Mouse (Mus musculus) right cerebral cortex, postnatal 10 days (tissue): Measurements from ENCODE around the gene Gm28374.
A peak's percentile ranks its signal among the peaks of the same experiment; 100 is the strongest.

Experiments used
- DNase-seq, 2 experiments: peaks; one replicate each; pipeline ENCODE4 v3.0.0; 2021; ENCODE audit warnings: low spot score in 2 of 2

Gene Gm28374

GRCm38 (mm10) chr19:6085417-6085879, 3.4 kb upstream of the Gm28374 start:
- peak; percentile 63 to 64 for DNase-seq

GRCm38 (mm10) chr19:6084478-6085248, 2.6 kb upstream of the Gm28374 start, which contains the start of the genes Zfpl1 and Cdca5:
Gene Zfpl1, minus strand, starts transcription at chr19:6084956.
Gene Cdca5, plus strand, starts transcription at chr19:6084983.
- DNase-seq = peak; percentile 98 to 99

GRCm38 (mm10) chr19:6079983-6080480, 2.0 kb downstream of the Gm28374 start, which contains the start of gene Tmem262:
Gene Tmem262, plus strand, starts transcription at chr19:6080033.
- DNase-seq = no peak

GRCm38 (mm10) chr19:6076564-6077393, 5.3 kb downstream of the Gm28374 start, which contains the start of gene Vps51:
Gene Vps51, minus strand, starts transcription at chr19:6077231.
- peak; percentile 91 to 94 for DNase-seq

- no peak for DNase-seq
Measured at GRCm38 (mm10) chr19:6073889-6074288, 8.2 kb downstream of the Gm28374 start.

- no peak for DNase-seq
Measured at GRCm38 (mm10) chr19:6071261-6071660, 10.8 kb downstream of the Gm28374 start.

GRCm38 (mm10) chr19:6070571-6071250, 11.3 kb downstream of the Gm28374 start:
- no peak for DNase-seq

GRCm38 (mm10) chr19:6069851-6070250, 12.2 kb downstream of the Gm28374 start:
- peak in 1 of 2 experiments; percentile 21 for DNase-seq

GRCm38 (mm10) chr19:6068951-6069350, 13.1 kb downstream of the Gm28374 start:
- DNase-seq = no peak

- peak; percentile 95 to 96 for DNase-seq
Measured at GRCm38 (mm10) chr19:6067724-6068415, 14.2 kb downstream of the Gm28374 start, which contains the start of gene Tm7sf2. Gene Tm7sf2, minus strand, starts transcription at chr19:6068373.

- peak; percentile 91 for DNase-seq
Measured at GRCm38 (mm10) chr19:6067011-6067723, 14.9 kb downstream of the Gm28374 start.

- no peak for DNase-seq
Measured at GRCm38 (mm10) chr19:6066571-6066970, 15.5 kb downstream of the Gm28374 start.

- DNase-seq = peak in 1 of 2 experiments; percentile 26
Measured at GRCm38 (mm10) chr19:6063081-6063480, 19.0 kb downstream of the Gm28374 start.

- DNase-seq = no peak
Measured at GRCm38 (mm10) chr19:6062418-6062817, 19.6 kb downstream of the Gm28374 start.

GRCm38 (mm10) chr19:6061641-6062302, 20.3 kb downstream of the Gm28374 start:
- peak; percentile 64 to 79 for DNase-seq

- DNase-seq = peak; percentile 96 to 97
Measured at GRCm38 (mm10) chr19:6061021-6061533, 21.0 kb downstream of the Gm28374 start, which contains the start of gene Znhit2. Gene Znhit2, plus strand, starts transcription at chr19:6061192.

GRCm38 (mm10) chr19:6058966-6059365, 23.1 kb downstream of the Gm28374 start:
- no peak for DNase-seq

- no peak for DNase-seq
Measured at GRCm38 (mm10) chr19:6058513-6058912, 23.5 kb downstream of the Gm28374 start.
